Mouse (Mus musculus): ENCODE results near the gene Cnn1.

GRCm38 (mm10) chr9:22134246-22134890 lies 35.4 kb downstream of the Cnn1 start:
- TF ChIP-seq CTCF (IDR thresholded peaks at IDR 0.05; ENCODE audit: low read depth) (no peak), EP300 (IDR thresholded peaks at IDR 0.05; ENCODE audit: low read depth) (no peak)
